Mouse (Mus musculus) lung, embryonic 16.5 days (tissue): ENCODE results near the gene Hoxb5. TPM values are rescaled to one million over a fixed set of nuclear protein-coding genes. Genes with fewer than 3 reads are reported as not detected.
A peak's percentile ranks its signal among the peaks of the same experiment; 100 is the strongest.

Source experiments
- ATAC-seq: fragments of 200-750 bp; cut with Nextera tagmentation; 2 replicates; pipeline ENCODE4 v1.8.0; 2017; ENCODE audit warnings: low read depth, mild to moderate bottlenecking, moderate library complexity
- H3K27ac ChIP-seq: fragments of 300-500 bp; sonication (generic); 2 replicates; pipeline ENCODE4 v1.5.1; 2014; ENCODE audit warnings: mild to moderate bottlenecking, control low read depth, low read length
- H3K27me3 ChIP-seq: fragments of 300-500 bp; sonication (generic); 2 replicates; pipeline ENCODE4 v1.6.1; 2014; ENCODE audit warnings: low read depth, low read length, mixed read lengths; ENCODE audit not compliant: control insufficient read depth, insufficient read depth
- H3K36me3 ChIP-seq: fragments of 300-500 bp; sonication (generic); 2 replicates; pipeline ENCODE4 v1.6.1; 2014; ENCODE audit warnings: low read length; ENCODE audit not compliant: control insufficient read depth, insufficient read depth
- H3K4me1 ChIP-seq: fragments of 300-500 bp; sonication (generic); replicated peaks from 2 replicates; pipeline ENCODE4 v1.6.1; 2014; ENCODE audit warnings: low read length, mixed read lengths; ENCODE audit not compliant: control insufficient read depth, insufficient read depth
- H3K4me2 ChIP-seq: fragments of 300-500 bp; sonication (generic); 2 replicates; pipeline ENCODE4 v1.6.1; 2014; ENCODE audit warnings: low read depth, low read length, control low read depth
- H3K4me3 ChIP-seq: fragments of 300-500 bp; sonication (generic); 2 replicates; pipeline ENCODE4 v1.5.1; 2014; ENCODE audit warnings: mild to moderate bottlenecking, low read length, control low read depth
- H3K9ac ChIP-seq: fragments of 300-500 bp; sonication (generic); 2 replicates; pipeline ENCODE4 v1.6.1; 2014; ENCODE audit warnings: low read length, control low read depth
- H3K9me3 ChIP-seq: fragments of 300-500 bp; sonication (generic); 2 replicates; pipeline ENCODE4 v1.6.1; 2016; ENCODE audit warnings: low read length; ENCODE audit not compliant: control insufficient read depth
- WGBS: fragments of 180-500 bp; shearing (Covaris S2); extraction: QIAGEN DNeasy Blood & Tissue Kit; methylation state at CpG from one replicate; pipeline ENCODE4 v1.1.7; 2014; 5-methylcytosine and 5-hydroxymethylcytosine counted together
- polyA plus RNA-seq: library from polyadenylated mRNA; unstranded; fragments of >200 nt; fragmentation: Nextera tagmentation; extraction: Ambion mirVana; gene quantifications from 2 replicates; pipeline ENCODE4 v1.2.1, GENCODE M21; 2015

Hoxb5 gene
- 39.2 and 46.6 TPM in 2 replicates for polyA plus RNA-seq

GRCm38 (mm10) chr11:96303151-96304099, at the start of gene Hoxb5:
Gene Hoxb5 (plus strand): TSS chr11:96303336.
- WGBS: under 1% methylated on average over 69 of the region's 69 CpGs
- peak; percentile 80 for ATAC-seq
- Histone ChIP-seq H3K9me3 (no peaks in the 10 kb centered on the region), H3K4me1 (peaks cover 7% of the 10 kb centered on the region), H3K36me3 (no peaks in the 10 kb centered on the region), H3K27me3 (peaks cover 70% of the 10 kb centered on the region), H3K9ac (peak within 1 kb of the TSS; percentile 76), H3K4me2 (peak within 1 kb of the TSS; percentile 79), H3K27ac (peak within 1 kb of the TSS; percentile 95), H3K4me3 (peak within 1 kb of the TSS; percentile 58)

GRCm38 (mm10) chr11:96254221-96254620, 48.9 kb upstream of the Hoxb5 start:
- Histone ChIP-seq H3K4me2 (no peak overlapping the region), H3K4me3 (no peak overlapping the region)

GRCm38 (mm10) chr11:96255111-96255995, 47.8 kb upstream of the Hoxb5 start:
- peaks cover 3% of the 10 kb centered on the region; the same call in 1 of the 2 replicates for H3K4me1 ChIP-seq
- no peaks in the 10 kb centered on the region for H3K36me3 ChIP-seq
- WGBS: 3% methylated on average over 39 of the region's 39 CpGs
- H3K4me2 ChIP-seq: no peak overlapping the region
- H3K27ac ChIP-seq: no peak overlapping the region
- no peak for ATAC-seq
- H3K9ac ChIP-seq: no peak overlapping the region
- 0 out of 2 replicates have a peak overlapping the region, but pooled peaks have one; percentile 9 for H3K4me3 ChIP-seq
- peaks cover 96% of the 10 kb centered on the region for H3K27me3 ChIP-seq
- no peaks in the 10 kb centered on the region for H3K9me3 ChIP-seq

More at GRCm38 (mm10) chr11:96254221-96254620, 48.9 kb upstream of the Hoxb5 start:
- no peak for ATAC-seq
- Histone ChIP-seq H3K27ac (no peak overlapping the region), H3K27me3 (peaks cover 96% of the 10 kb centered on the region), H3K9ac (no peak overlapping the region), H3K9me3 (no peaks in the 10 kb centered on the region), H3K4me1 (no peaks in the 10 kb centered on the region), H3K36me3 (no peaks in the 10 kb centered on the region)
- WGBS: under 1% methylated on average over 11 of the region's 11 CpGs

GRCm38 (mm10) chr11:96255996-96256445, 47.1 kb upstream of the Hoxb5 start:
- no peak overlapping the region for H3K27ac ChIP-seq
- H3K4me2 ChIP-seq: no peak overlapping the region
- H3K36me3 ChIP-seq: no peaks in the 10 kb centered on the region
- H3K9ac ChIP-seq: no peak overlapping the region
- H3K27me3 ChIP-seq: peaks cover 96% of the 10 kb centered on the region
- ATAC-seq: no peak
- H3K4me1 ChIP-seq: peaks cover 4% of the 10 kb centered on the region; the same call in 1 of the 2 replicates
- H3K9me3 ChIP-seq: no peaks in the 10 kb centered on the region
- no peak overlapping the region for H3K4me3 ChIP-seq
- 3% methylated on average over 14 of the region's 14 CpGs for WGBS

GRCm38 (mm10) chr11:96257141-96257540, 46.0 kb upstream of the Hoxb5 start:
- no peak for ATAC-seq
- H3K4me2 ChIP-seq: no peak overlapping the region
- peaks cover 8% of the 10 kb centered on the region; the same call in 1 of the 2 replicates for H3K4me1 ChIP-seq
- H3K27me3 ChIP-seq: peaks cover 97% of the 10 kb centered on the region
- no peak overlapping the region for H3K27ac ChIP-seq
- H3K9ac ChIP-seq: no peak overlapping the region
- no peak overlapping the region for H3K4me3 ChIP-seq
- H3K9me3 ChIP-seq: no peaks in the 10 kb centered on the region
- 20% methylated on average over 2 of the region's 2 CpGs for WGBS
- H3K36me3 ChIP-seq: no peaks in the 10 kb centered on the region

- no peak overlapping the region for H3K9ac ChIP-seq
- peaks cover 98% of the 10 kb centered on the region for H3K27me3 ChIP-seq
- no peak overlapping the region for H3K4me2 ChIP-seq
- peaks cover 8% of the 10 kb centered on the region; the same call in 1 of the 2 replicates for H3K4me1 ChIP-seq
- ATAC-seq: no peak
- H3K36me3 ChIP-seq: no peaks in the 10 kb centered on the region
- H3K4me3 ChIP-seq: no peak overlapping the region
- H3K27ac ChIP-seq: no peak overlapping the region
- no peaks in the 10 kb centered on the region for H3K9me3 ChIP-seq
- WGBS: 2% methylated on average over 2 of the region's 2 CpGs
Measured at GRCm38 (mm10) chr11:96259038-96259437, 44.1 kb upstream of the Hoxb5 start.

- H3K9me3 ChIP-seq: no peaks in the 10 kb centered on the region; the same call in 1 of the 2 replicates
- ATAC-seq: no peak
- no peak overlapping the region for H3K9ac ChIP-seq
- H3K27ac ChIP-seq: no peak overlapping the region
- peaks cover 8% of the 10 kb centered on the region; the same call in 1 of the 2 replicates for H3K4me1 ChIP-seq
- H3K36me3 ChIP-seq: no peaks in the 10 kb centered on the region
- WGBS: 14% methylated on average over 1 of the region's 1 CpGs
- no peak overlapping the region for H3K4me2 ChIP-seq
- H3K4me3 ChIP-seq: no peak overlapping the region
- peaks cover 98% of the 10 kb centered on the region for H3K27me3 ChIP-seq
Measured at GRCm38 (mm10) chr11:96259511-96259910, 43.6 kb upstream of the Hoxb5 start.

GRCm38 (mm10) chr11:96260310-96260970, 42.7 kb upstream of the Hoxb5 start:
- H3K4me1 ChIP-seq: peaks cover 8% of the 10 kb centered on the region; the same call in 1 of the 2 replicates
- H3K4me2 ChIP-seq: peak overlapping the region; percentile 10; the same call in 1 of the 2 replicates
- H3K36me3 ChIP-seq: no peaks in the 10 kb centered on the region
- H3K27me3 ChIP-seq: peaks cover 98% of the 10 kb centered on the region
- WGBS: 4% methylated on average over 23 of the region's 23 CpGs
- H3K27ac ChIP-seq: no peak overlapping the region
- no peaks in the 10 kb centered on the region; the same call in 1 of the 2 replicates for H3K9me3 ChIP-seq
- no peak overlapping the region for H3K4me3 ChIP-seq
- ATAC-seq: peak; percentile 77
- H3K9ac ChIP-seq: no peak overlapping the region
